In the genomic region with DNA sequence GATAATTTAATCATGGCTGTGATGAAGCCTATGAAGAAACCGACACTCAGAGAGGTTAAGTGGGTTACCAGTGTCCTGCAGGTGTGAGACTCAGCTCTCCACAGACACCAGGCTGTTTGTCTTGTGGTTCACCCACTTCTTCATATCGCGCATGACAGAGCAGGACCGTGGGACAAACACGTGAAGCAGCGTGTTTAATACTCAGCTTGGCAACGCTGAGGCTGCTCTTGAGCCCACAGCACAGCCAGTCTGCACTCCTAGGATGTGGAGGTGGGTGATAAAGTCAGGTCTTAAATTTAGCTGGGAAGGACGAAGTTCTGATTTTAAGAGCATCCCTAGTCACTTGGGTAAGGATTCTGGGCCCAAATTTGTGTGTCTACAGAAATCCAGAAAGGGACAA, we compare ENCODE assay signal across 24 mouse cellular contexts.
DNase-seq lines count a peak whose midpoint lies in the region; ATAC-seq lines count a peak whose summit lies in the region.
"Had no signal": no experiment of that assay in that cellular context is flagged by ENCODE, and none has a peak within 500 bp of the region (broad histone marks: within the 10 kb centered on the region; RNA-seq: fewer than 3 reads in every experiment).

No protein-coding gene starts in this region.

- no peak overlapping the region for H3K4me3 ChIP-seq in heart, embryonic 12.5 days
- H3K4me3 ChIP-seq in neural tube, embryonic 13.5 days = no peak overlapping the region
- no peak overlapping the region for H3K4me3 ChIP-seq in neural tube, embryonic 15.5 days (replicated peaks)
- H3K4me3 ChIP-seq: heart, embryonic 13.5 days; limb, embryonic 15.5 days; liver, embryonic 15.5 days; midbrain, embryonic 12.5 days; stomach, embryonic 15.5 days had no signal

- 78% methylated on average over 8 of the region's 8 CpGs for WGBS in heart, embryonic 12.5 days
- 83% methylated on average over 8 of the region's 8 CpGs for WGBS in neural tube, embryonic 13.5 days
- 76% methylated on average over 8 of the region's 8 CpGs for WGBS in neural tube, embryonic 15.5 days

- H3K27ac ChIP-seq in heart, embryonic 12.5 days (ENCODE audit: poor library complexity, severe bottlenecking) = no peak overlapping the region
- peak overlapping the region; percentile 33; the same call in 1 of the 2 replicates for H3K27ac ChIP-seq in neural tube, embryonic 13.5 days (replicated peaks)
- no peak overlapping the region for H3K27ac ChIP-seq in neural tube, embryonic 15.5 days (replicated peaks)
- H3K27ac ChIP-seq: heart, embryonic 13.5 days; limb, embryonic 15.5 days; liver, embryonic 15.5 days; midbrain, embryonic 12.5 days; stomach, embryonic 15.5 days had no signal

- peaks cover 7% of the 10 kb centered on the region for H3K4me1 ChIP-seq in heart, embryonic 12.5 days (replicated peaks)
- H3K4me1 ChIP-seq in neural tube, embryonic 13.5 days (replicated peaks) = peaks cover 60% of the 10 kb centered on the region
- H3K4me1 ChIP-seq in neural tube, embryonic 15.5 days = peaks cover 21% of the 10 kb centered on the region
- H3K4me1 ChIP-seq: heart, embryonic 13.5 days; limb, embryonic 15.5 days; liver, embryonic 15.5 days; stomach, embryonic 15.5 days had no signal

- H3K4me2 ChIP-seq in heart, embryonic 12.5 days = no peak overlapping the region
- H3K4me2 ChIP-seq in neural tube, embryonic 13.5 days = no peak overlapping the region
- no peak overlapping the region for H3K4me2 ChIP-seq in neural tube, embryonic 15.5 days
- H3K4me2 ChIP-seq: heart, embryonic 13.5 days; limb, embryonic 15.5 days; liver, embryonic 15.5 days; midbrain, embryonic 12.5 days; stomach, embryonic 15.5 days had no signal

- H3K9ac ChIP-seq in heart, embryonic 12.5 days = no peak overlapping the region
- no peak overlapping the region for H3K9ac ChIP-seq in neural tube, embryonic 13.5 days
- H3K9ac ChIP-seq in neural tube, embryonic 15.5 days (replicated peaks) = no peak overlapping the region
- H3K9ac ChIP-seq: heart, embryonic 13.5 days; limb, embryonic 15.5 days; liver, embryonic 15.5 days; midbrain, embryonic 12.5 days; stomach, embryonic 15.5 days had no signal

- H3K36me3 ChIP-seq in heart, embryonic 12.5 days = no peaks in the 10 kb centered on the region
- H3K36me3 ChIP-seq in neural tube, embryonic 13.5 days = no peaks in the 10 kb centered on the region
- no peaks in the 10 kb centered on the region for H3K36me3 ChIP-seq in neural tube, embryonic 15.5 days
- H3K36me3 ChIP-seq: heart, embryonic 13.5 days; limb, embryonic 15.5 days; liver, embryonic 15.5 days; midbrain, embryonic 12.5 days; stomach, embryonic 15.5 days had no signal

- no peaks in the 10 kb centered on the region for H3K9me3 ChIP-seq in heart, embryonic 12.5 days (replicated peaks)
- H3K9me3 ChIP-seq in neural tube, embryonic 13.5 days = no peaks in the 10 kb centered on the region
- no peaks in the 10 kb centered on the region for H3K9me3 ChIP-seq in neural tube, embryonic 15.5 days (replicated peaks)
- H3K9me3 ChIP-seq: heart, embryonic 13.5 days; limb, embryonic 15.5 days; liver, embryonic 15.5 days; midbrain, embryonic 12.5 days; stomach, embryonic 15.5 days had no signal

- no peaks in the 10 kb centered on the region; the same call in 1 of the 2 replicates for H3K27me3 ChIP-seq in heart, embryonic 12.5 days (replicated peaks)
- no peaks in the 10 kb centered on the region for H3K27me3 ChIP-seq in neural tube, embryonic 13.5 days
- no peaks in the 10 kb centered on the region for H3K27me3 ChIP-seq in neural tube, embryonic 15.5 days (replicated peaks)
- H3K27me3 ChIP-seq: heart, embryonic 13.5 days; limb, embryonic 15.5 days; liver, embryonic 15.5 days; midbrain, embryonic 12.5 days; stomach, embryonic 15.5 days had no signal

- ATAC-seq in heart, embryonic 12.5 days (ENCODE audit: insufficient number of reproducible peaks, low FRiP score) = no peak
- ATAC-seq in neural tube, embryonic 13.5 days (ENCODE audit: low read depth) = no peak
- no peak for ATAC-seq in neural tube, embryonic 15.5 days (ENCODE audit: low FRiP score)
- ATAC-seq: activated CD4-positive, CD25-positive, alpha-beta regulatory T cell, adult 4 months; CD4-positive, CD25-positive, alpha-beta regulatory T cell, adult 4 months; hindbrain, embryonic 16.5 days; intestine, embryonic 16.5 days had no signal

- intact Hi-C loops in left cerebral cortex, postnatal 25 days (cut with DNase I) = loop anchor here (1.0 to 2.0 kb wide), 2 partner anchors 67 to 80 kb away; a partner anchor contains a TSS

- peak; percentile 82 for DNase-seq in heart, adult 11 months
- DNase-seq in left cerebral cortex, postnatal 25 days (ENCODE audit: low spot score in 2 of 2) = peak; percentile 63 to 93
- peak; percentile 90 for DNase-seq in telencephalon, adult 2 months (ENCODE audit: low read depth, low spot score)
- DNase-seq in spleen, adult 12 weeks (ENCODE audit: low spot score) = no peak
- no peak for DNase-seq in Muller cell, postnatal 12 days (ENCODE audit: inconsistent ontology term)
- DNase-seq: adrenal gland, postnatal 14 days; cerebellum, adult 11 months; cerebellum, postnatal 14 days; embryo, embryonic 11 days; heart, postnatal 4 days; retina, postnatal 1 day; thymus, adult 2 months had no signal

Comparison
In these comparisons a context has a peak if more than half of its experiments do, and no peak if none do; other contexts are left out.
1. DNase-seq: peak in heart, adult 11 months (single experiment), left cerebral cortex, postnatal 25 days (2 of 2) and telencephalon, adult 2 months (single experiment); none in spleen, adult 12 weeks (single experiment) and Muller cell, postnatal 12 days (single experiment).